Mouse (Mus musculus): ENCODE measurements around the gene Pabpn1l.

DNA sequence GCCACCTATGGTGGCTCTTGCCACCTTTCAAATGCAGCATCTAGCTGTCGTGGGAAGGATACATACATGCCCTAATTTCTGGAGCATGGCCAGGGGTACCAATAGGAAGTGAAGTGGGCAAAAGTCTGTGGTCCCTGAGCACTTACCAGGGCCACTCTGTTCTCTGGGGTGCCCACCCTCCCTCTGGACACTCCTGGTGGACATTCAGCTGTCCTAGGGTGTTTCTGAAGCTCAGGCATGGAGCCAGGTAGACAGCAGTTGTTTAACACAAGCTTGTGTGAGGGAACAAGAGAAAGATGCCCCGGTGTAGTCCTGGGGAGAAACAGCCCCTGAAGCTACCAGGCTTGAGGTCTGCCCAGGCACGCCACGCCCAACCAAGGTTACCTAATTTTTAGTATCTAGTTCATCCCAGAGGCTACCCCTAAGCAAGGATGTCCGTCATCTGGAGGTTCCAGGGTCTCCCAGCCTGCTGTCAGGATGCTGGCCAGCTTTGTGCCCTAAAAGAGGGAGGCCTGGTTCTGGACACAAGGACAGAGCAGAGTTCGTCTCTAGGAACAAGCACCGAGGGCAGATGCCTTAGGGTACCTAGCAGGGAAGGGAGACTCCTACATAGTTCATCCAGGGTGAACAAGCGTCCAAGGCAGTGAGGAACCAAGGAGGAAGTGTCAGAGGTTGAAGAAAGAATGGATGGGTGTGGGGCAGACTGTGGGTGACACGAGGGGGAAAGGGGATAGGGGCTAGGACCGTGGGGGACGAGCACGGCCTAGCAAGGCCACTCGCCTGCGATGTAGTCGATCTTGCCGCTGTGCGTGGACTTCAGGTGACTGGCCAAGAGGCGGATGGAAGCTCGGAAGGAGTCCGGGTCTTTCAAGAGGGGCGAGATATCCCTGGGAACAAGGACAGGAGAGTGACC lies 46.5 kb downstream of the Pabpn1l start:
- TF ChIP-seq EP300 (IDR thresholded peaks at IDR 0.05; ENCODE audit: insufficient read depth, low read depth, low read length) (no peak), CTCF (IDR thresholded peaks at IDR 0.05) (no peak)
